Mouse (Mus musculus) limb, embryonic 13.5 days (tissue): Measurements from ENCODE around the gene Prdm15. TPM values are rescaled to one million over a fixed set of nuclear protein-coding genes. Genes with fewer than 3 reads are reported as not detected.

ENCODE experiments used
- ATAC-seq: fragments of 200-750 bp; cut with Nextera tagmentation; 2 replicates; pipeline ENCODE4 v1.8.0; 2017; ENCODE audit warnings: low read depth, moderate number of reproducible peaks, moderate TSS enrichment; ENCODE audit not compliant: low FRiP score
- H3K27ac ChIP-seq: fragments of 300-500 bp; sonication (generic); 2 replicates; pipeline ENCODE4 v1.5.1; 2015; ENCODE audit warnings: inconsistent platforms, mild to moderate bottlenecking, moderate library complexity
- H3K27me3 ChIP-seq: fragments of 300-500 bp; sonication (generic); 2 replicates; pipeline ENCODE4 v1.6.1; 2015; ENCODE audit warnings: mild to moderate bottlenecking, inconsistent platforms
- H3K36me3 ChIP-seq: fragments of 300-500 bp; sonication (generic); 2 replicates; pipeline ENCODE4 v1.6.1; 2015; ENCODE audit warnings: inconsistent platforms, mild to moderate bottlenecking, moderate library complexity
- H3K4me1 ChIP-seq: fragments of 300-500 bp; sonication (generic); 2 replicates; pipeline ENCODE4 v1.6.1; 2015; ENCODE audit warnings: inconsistent platforms
- H3K4me2 ChIP-seq: fragments of 300-500 bp; sonication (generic); replicated peaks from 2 replicates; pipeline ENCODE4 v1.6.1; 2015; ENCODE audit warnings: inconsistent platforms, mild to moderate bottlenecking, moderate library complexity
- H3K4me3 ChIP-seq: fragments of 300-500 bp; sonication (generic); 2 replicates; pipeline ENCODE4 v1.5.1; 2015; ENCODE audit warnings: moderate library complexity, mild to moderate bottlenecking, inconsistent platforms
- H3K9ac ChIP-seq: fragments of 300-500 bp; sonication (generic); 2 replicates; pipeline ENCODE4 v1.6.1; 2015; ENCODE audit warnings: mild to moderate bottlenecking, inconsistent platforms
- H3K9me3 ChIP-seq: fragments of 300-500 bp; sonication (generic); 2 replicates; pipeline ENCODE4 v1.6.1; 2016; ENCODE audit warnings: inconsistent platforms
- WGBS: fragments of 180-500 bp; shearing (Covaris S2); methylation state at CpG from one replicate; pipeline ENCODE4 v1.1.7; 2015; 5-methylcytosine and 5-hydroxymethylcytosine counted together
- polyA plus RNA-seq: library from polyadenylated mRNA; unstranded; fragments of >200 nt; fragmentation: Nextera tagmentation; extraction: Ambion mirVana; gene quantifications from 2 replicates; pipeline ENCODE4 v1.2.1, GENCODE M21; 2015

Prdm15 gene
- polyA plus RNA-seq, 1 experiment from 2014 or later = 12.7 TPM

- Histone ChIP-seq H3K4me3 (no peak overlapping the region), H3K9me3 (no peaks in the 10 kb centered on the region), H3K36me3 (peaks cover 15% of the 10 kb centered on the region), H3K27ac (no peak overlapping the region), H3K27me3 (no peaks in the 10 kb centered on the region), H3K9ac (no peak overlapping the region), H3K4me1 (peaks cover 9% of the 10 kb centered on the region; the same call in 1 of the 2 replicates), H3K4me2 (no peak overlapping the region)
- no peak for ATAC-seq
Observed at GRCm38 (mm10) chr16:97856050-97856449, 4.4 kb upstream of the Prdm15 start.

DNA sequence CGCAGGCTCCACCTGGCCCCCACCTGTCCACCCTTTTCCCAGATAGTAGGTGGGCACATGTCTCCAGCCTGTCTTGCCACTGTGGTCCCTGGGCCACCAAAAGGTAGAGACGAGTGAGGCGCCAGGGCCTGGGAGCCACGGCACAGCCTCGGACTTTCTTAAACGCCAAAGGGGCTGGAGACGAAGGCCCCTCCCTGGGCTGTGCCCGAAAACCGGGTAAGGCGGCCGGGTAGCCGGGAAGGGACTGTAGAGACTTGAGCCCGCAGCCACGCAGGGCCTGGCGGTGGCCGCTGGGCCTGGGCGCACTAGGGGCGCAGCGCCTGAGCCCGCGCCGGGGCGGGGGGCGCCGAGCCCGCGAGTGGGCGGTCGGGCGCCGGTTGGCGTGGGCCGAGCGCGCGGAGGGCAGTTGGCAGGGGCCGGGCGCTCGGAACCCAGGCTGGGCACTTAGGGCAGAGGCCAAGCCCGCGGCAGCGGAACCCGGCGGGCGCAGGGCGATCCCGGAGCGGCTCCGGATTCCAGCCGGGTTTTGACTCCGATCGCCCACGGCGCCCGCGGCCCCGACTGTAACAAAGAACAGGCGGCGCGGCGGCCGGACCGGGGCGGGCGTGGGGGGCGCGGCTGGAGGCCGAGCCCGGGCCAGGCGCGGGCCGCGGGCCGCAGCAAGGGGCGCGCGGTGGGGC is 449 bp downstream of the Prdm15 start:
- Histone ChIP-seq H3K9ac (peak overlapping the region; percentile 100), H3K9me3 (no peaks in the 10 kb centered on the region), H3K27ac (peak overlapping the region; percentile 100), H3K4me2 (peak overlapping the region; percentile 75), H3K36me3 (peaks cover 12% of the 10 kb centered on the region), H3K4me1 (peaks cover 24% of the 10 kb centered on the region), H3K27me3 (no peaks in the 10 kb centered on the region), H3K4me3 (peak overlapping the region; percentile 93)
- peak; percentile 90 for ATAC-seq
- under 1% methylated on average over 59 of the region's 77 CpGs for WGBS

DNA sequence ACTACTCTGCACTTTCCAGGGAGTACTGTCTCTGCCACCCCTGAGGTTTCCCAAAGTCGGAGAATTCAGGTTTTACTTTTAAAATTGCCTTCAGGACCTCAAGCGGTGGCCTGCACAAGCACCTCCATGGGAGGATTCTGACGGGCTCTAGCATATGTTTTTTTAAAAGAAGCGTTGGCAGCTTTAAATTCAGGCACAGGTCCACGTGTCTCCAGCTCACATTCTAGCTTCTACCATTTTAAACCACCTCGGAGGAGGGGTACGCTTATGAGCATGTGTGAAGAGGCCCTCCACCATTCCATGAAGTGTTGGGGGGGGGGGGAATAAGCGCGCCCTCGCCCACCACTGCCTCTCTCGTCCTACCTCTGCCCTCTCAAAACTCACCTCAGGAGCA is 986 bp downstream of the Prdm15 start:
- ATAC-seq = peak; percentile 75

DNA sequence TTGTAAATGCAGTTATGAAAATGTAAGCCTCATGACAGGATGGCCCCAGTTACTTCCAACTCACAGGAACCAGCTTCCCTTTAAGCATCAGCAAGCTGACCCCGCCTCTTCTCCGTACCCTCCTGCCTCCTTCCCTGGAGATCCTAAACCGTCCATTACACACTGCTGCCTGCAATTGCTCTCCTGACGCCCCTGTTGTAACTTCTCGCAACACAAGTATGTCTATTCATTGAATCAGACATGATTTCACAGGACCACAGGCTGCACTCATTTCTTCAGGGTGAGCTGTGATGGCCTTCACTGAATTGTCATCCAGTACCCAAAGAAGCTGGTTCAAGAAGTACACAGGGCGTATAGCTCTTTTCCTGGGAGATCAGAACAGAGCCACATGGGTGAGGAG is 2.8 kb downstream of the Prdm15 start:
- H3K4me2 ChIP-seq = no peak overlapping the region
- H3K27me3 ChIP-seq = no peaks in the 10 kb centered on the region
- WGBS = 83% methylated on average over 6 of the region's 6 CpGs
- no peak overlapping the region for H3K9ac ChIP-seq
- no peak overlapping the region for H3K4me3 ChIP-seq
- no peak for ATAC-seq
- no peak overlapping the region for H3K27ac ChIP-seq
- peaks cover 18% of the 10 kb centered on the region for H3K36me3 ChIP-seq
- H3K9me3 ChIP-seq = no peaks in the 10 kb centered on the region
- H3K4me1 ChIP-seq = peaks cover 24% of the 10 kb centered on the region

More for the DNA sequence above, 986 bp downstream of the Prdm15 start:
- H3K4me2 ChIP-seq = peak overlapping the region; percentile 75
- peak overlapping the region; percentile 100 for H3K9ac ChIP-seq
- under 1% methylated on average over 11 of the region's 11 CpGs for WGBS
- H3K4me3 ChIP-seq = peak overlapping the region; percentile 93
- peaks cover 24% of the 10 kb centered on the region for H3K4me1 ChIP-seq
- peaks cover 18% of the 10 kb centered on the region for H3K36me3 ChIP-seq
- no peaks in the 10 kb centered on the region for H3K9me3 ChIP-seq
- H3K27ac ChIP-seq = peak overlapping the region; percentile 100
- no peaks in the 10 kb centered on the region for H3K27me3 ChIP-seq

DNA sequence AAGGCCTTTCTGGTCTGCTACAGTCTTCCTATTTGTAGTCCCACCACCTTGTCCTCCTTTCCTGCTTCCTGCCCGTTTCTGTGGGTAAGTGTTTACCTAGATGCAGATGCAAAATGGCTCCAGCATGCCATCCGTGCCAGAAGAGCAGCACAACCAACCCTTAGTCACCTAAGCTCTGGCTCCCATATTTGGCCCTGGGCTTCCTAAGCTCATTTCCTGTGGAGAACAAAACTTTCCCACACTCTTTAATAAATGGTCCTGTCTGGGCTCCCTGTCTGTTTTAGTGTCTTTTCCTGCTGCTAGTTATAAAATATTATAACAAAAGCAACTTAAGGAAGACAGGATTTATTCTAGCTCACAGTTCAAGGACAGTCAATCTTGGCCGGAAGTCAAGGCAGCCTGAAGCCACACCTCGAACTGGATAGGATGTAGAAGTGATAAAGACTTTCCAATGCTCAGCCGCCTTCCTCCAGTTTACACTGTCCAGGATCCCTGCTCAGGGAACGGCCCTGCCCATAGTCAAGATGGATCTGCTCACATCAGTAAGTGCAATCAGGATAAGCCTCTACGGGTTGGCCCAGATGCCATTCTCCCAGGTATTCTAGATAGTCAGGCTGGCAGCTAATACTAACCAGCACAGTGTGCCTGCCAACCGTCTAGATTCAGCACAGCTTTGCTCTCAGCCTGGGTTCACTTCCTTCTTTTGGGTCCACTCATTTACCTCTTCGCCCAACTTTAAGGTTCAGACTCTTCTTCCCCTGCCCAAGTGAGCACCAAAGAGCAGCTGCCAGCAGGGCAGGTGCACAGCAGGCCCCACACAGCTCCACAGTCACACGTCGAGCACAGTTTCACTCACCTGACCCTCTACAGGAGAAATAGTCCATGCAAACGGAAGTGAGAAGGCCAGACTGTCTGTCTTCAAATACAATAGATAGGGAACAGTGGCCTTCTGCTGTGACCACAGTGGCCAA is 6.4 kb downstream of the Prdm15 start:
- peaks cover 15% of the 10 kb centered on the region for H3K4me1 ChIP-seq
- peaks cover 37% of the 10 kb centered on the region for H3K36me3 ChIP-seq
- H3K4me2 ChIP-seq = no peak overlapping the region
- H3K4me3 ChIP-seq = no peak overlapping the region
- H3K27me3 ChIP-seq = no peaks in the 10 kb centered on the region
- H3K9me3 ChIP-seq = no peaks in the 10 kb centered on the region
- ATAC-seq = no peak
- WGBS = 80% methylated on average over 12 of the region's 12 CpGs
- no peak overlapping the region for H3K27ac ChIP-seq
- H3K9ac ChIP-seq = no peak overlapping the region

GRCm38 (mm10) chr16:97832154-97832553 is 19.5 kb downstream of the Prdm15 start:
- Histone ChIP-seq H3K4me2 (no peak overlapping the region), H3K4me3 (no peak overlapping the region), H3K36me3 (peaks cover 90% of the 10 kb centered on the region), H3K4me1 (no peaks in the 10 kb centered on the region), H3K27ac (no peak overlapping the region), H3K27me3 (no peaks in the 10 kb centered on the region), H3K9ac (no peak overlapping the region), H3K9me3 (no peaks in the 10 kb centered on the region)
- 83% methylated on average over 3 of the region's 3 CpGs for WGBS
- no peak for ATAC-seq

GRCm38 (mm10) chr16:97828207-97828606 is 23.4 kb downstream of the Prdm15 start:
- H3K27me3 ChIP-seq = no peaks in the 10 kb centered on the region
- H3K27ac ChIP-seq = no peak overlapping the region
- no peak overlapping the region for H3K4me3 ChIP-seq
- H3K4me1 ChIP-seq = no peaks in the 10 kb centered on the region
- no peak overlapping the region for H3K9ac ChIP-seq
- no peaks in the 10 kb centered on the region for H3K9me3 ChIP-seq
- 96% methylated on average over 1 of the region's 1 CpGs for WGBS
- peaks cover 66% of the 10 kb centered on the region for H3K36me3 ChIP-seq
- no peak for ATAC-seq
- H3K4me2 ChIP-seq = no peak overlapping the region

DNA sequence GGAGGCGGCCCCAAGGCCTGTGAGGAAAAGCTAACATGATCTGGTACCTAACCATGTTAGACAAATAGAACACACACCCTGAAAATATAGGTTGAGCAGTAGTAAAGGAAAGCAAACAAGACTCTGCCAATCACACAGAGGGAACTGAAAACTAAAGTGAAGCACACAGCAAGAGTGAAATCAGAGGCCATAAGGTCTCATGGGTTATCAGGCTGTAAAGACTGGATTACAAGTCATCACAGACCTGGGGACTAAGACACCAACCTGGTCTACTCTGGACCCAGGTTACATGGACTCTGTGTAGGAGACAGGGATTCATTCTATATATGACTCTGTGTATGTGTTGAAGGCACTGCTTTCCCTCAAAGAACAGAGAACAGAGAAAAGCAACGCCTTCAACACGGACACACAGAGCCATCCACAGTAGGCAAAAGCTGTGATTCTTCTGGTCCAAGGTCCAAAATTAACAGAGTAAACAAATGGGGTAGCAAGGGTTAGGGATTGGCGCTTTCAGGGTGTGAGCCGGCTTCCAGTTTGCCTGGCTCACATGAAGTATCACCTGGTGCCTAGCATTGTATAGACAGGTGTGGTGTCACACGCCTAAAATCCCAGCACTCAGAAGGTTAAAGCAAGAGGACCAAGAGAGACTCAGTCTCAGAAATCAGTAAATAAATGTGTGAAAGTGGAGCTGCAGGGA is 28.2 kb downstream of the Prdm15 start:
- H3K36me3 ChIP-seq = peaks cover 68% of the 10 kb centered on the region

GRCm38 (mm10) chr16:97819532-97819931 is 32.1 kb downstream of the Prdm15 start:
- Histone ChIP-seq H3K4me2 (no peak overlapping the region), H3K36me3 (peaks cover 86% of the 10 kb centered on the region), H3K9me3 (no peaks in the 10 kb centered on the region), H3K4me1 (no peaks in the 10 kb centered on the region), H3K27me3 (no peaks in the 10 kb centered on the region), H3K9ac (no peak overlapping the region), H3K27ac (no peak overlapping the region), H3K4me3 (no peak overlapping the region)
- ATAC-seq = no peak
- 83% methylated on average over 4 of the region's 4 CpGs for WGBS

More for the DNA sequence above, 28.2 kb downstream of the Prdm15 start:
- H3K4me2 ChIP-seq = no peak overlapping the region
- ATAC-seq = no peak
- no peaks in the 10 kb centered on the region for H3K27me3 ChIP-seq
- no peak overlapping the region for H3K9ac ChIP-seq
- WGBS = 91% methylated on average over 6 of the region's 6 CpGs
- no peak overlapping the region for H3K27ac ChIP-seq
- H3K9me3 ChIP-seq = no peaks in the 10 kb centered on the region
- no peaks in the 10 kb centered on the region for H3K4me1 ChIP-seq
- H3K4me3 ChIP-seq = no peak overlapping the region

GRCm38 (mm10) chr16:97817414-97817813 is 34.2 kb downstream of the Prdm15 start:
- Histone ChIP-seq H3K9ac (no peak overlapping the region), H3K27me3 (no peaks in the 10 kb centered on the region), H3K4me2 (no peak overlapping the region), H3K4me3 (no peak overlapping the region), H3K36me3 (peaks cover 97% of the 10 kb centered on the region), H3K4me1 (no peaks in the 10 kb centered on the region), H3K27ac (no peak overlapping the region), H3K9me3 (no peaks in the 10 kb centered on the region)
- WGBS = 66% methylated on average over 1 of the region's 1 CpGs
- ATAC-seq = no peak

- Histone ChIP-seq H3K9ac (no peak overlapping the region), H3K36me3 (peaks cover 98% of the 10 kb centered on the region), H3K4me1 (no peaks in the 10 kb centered on the region), H3K4me2 (no peak overlapping the region), H3K4me3 (no peak overlapping the region), H3K27me3 (no peaks in the 10 kb centered on the region), H3K27ac (no peak overlapping the region), H3K9me3 (no peaks in the 10 kb centered on the region)
- no peak for ATAC-seq
- WGBS = 82% methylated on average over 5 of the region's 5 CpGs
Observed at GRCm38 (mm10) chr16:97815269-97815668, 36.4 kb downstream of the Prdm15 start.

DNA sequence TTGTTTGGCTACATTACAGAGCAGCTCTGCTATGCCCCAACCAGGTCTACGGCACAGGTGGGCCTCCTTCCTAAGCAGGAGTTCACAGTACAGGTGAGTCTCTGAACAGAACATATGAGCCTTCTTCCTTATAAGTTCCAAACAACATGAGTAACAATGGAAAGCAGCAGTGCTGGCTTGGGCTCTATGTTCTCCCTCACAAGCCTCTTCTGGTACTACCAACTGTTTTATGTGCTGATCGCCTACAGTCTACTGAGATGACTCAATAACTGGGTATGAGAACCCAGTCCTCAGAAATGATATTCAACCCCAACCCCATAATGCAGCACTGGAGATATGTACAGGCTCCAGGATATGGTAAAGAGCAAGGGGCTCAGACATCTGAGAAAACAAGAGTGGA is 37.6 kb downstream of the Prdm15 start:
- ATAC-seq = no peak
- no peaks in the 10 kb centered on the region for H3K4me1 ChIP-seq
- H3K4me3 ChIP-seq = no peak overlapping the region
- H3K4me2 ChIP-seq = no peak overlapping the region
- WGBS = 95% methylated on average over 2 of the region's 2 CpGs
- no peak overlapping the region for H3K27ac ChIP-seq
- H3K9me3 ChIP-seq = no peaks in the 10 kb centered on the region
- no peaks in the 10 kb centered on the region for H3K27me3 ChIP-seq
- H3K36me3 ChIP-seq = peaks cover 98% of the 10 kb centered on the region
- no peak overlapping the region for H3K9ac ChIP-seq
